Mouse (Mus musculus) embryonic facial prominence, embryonic 15.5 days (tissue): ENCODE data around the gene Siva1. TPM values are rescaled to one million over a fixed set of nuclear protein-coding genes. Genes with fewer than 3 reads are reported as not detected.
A peak's percentile ranks its signal among the peaks of the same experiment; 100 is the strongest.

ENCODE experiments used
- ATAC-seq: fragments of 200-750 bp; cut with Nextera tagmentation; 2 replicates; pipeline ENCODE4 v1.8.0; 2017; ENCODE audit warnings: low read depth, moderate TSS enrichment; ENCODE audit not compliant: insufficient number of reproducible peaks, low FRiP score, low TSS enrichment
- H3K27ac ChIP-seq: fragments of 300-500 bp; sonication (generic); replicated peaks from 2 replicates; pipeline ENCODE4 v1.5.1; 2015; ENCODE audit warnings: mild to moderate bottlenecking, inconsistent platforms
- H3K27me3 ChIP-seq: fragments of 300-500 bp; sonication (generic); 2 replicates; pipeline ENCODE4 v1.6.1; 2015; ENCODE audit warnings: inconsistent platforms
- H3K36me3 ChIP-seq: fragments of 300-500 bp; sonication (generic); 2 replicates; pipeline ENCODE4 v1.6.1; 2015; ENCODE audit warnings: mild to moderate bottlenecking, inconsistent platforms
- H3K4me1 ChIP-seq: fragments of 300-500 bp; sonication (generic); 2 replicates; pipeline ENCODE4 v1.6.1; 2015; ENCODE audit warnings: inconsistent platforms
- H3K4me2 ChIP-seq: fragments of 300-500 bp; sonication (generic); replicated peaks from 2 replicates; pipeline ENCODE4 v1.6.1; 2015; ENCODE audit warnings: mild to moderate bottlenecking, inconsistent platforms
- H3K4me3 ChIP-seq: fragments of 300-500 bp; sonication (generic); replicated peaks from 2 replicates; pipeline ENCODE4 v1.5.1; 2015; ENCODE audit warnings: mild to moderate bottlenecking, inconsistent platforms
- H3K9ac ChIP-seq: fragments of 300-500 bp; sonication (generic); 2 replicates; pipeline ENCODE4 v1.6.1; 2015; ENCODE audit warnings: inconsistent platforms
- H3K9me3 ChIP-seq: fragments of 300-500 bp; sonication (generic); replicated peaks from 2 replicates; pipeline ENCODE4 v1.6.1; 2016; ENCODE audit warnings: inconsistent platforms
- WGBS: fragments of 180-500 bp; shearing (Covaris S2); methylation state at CpG from one replicate; pipeline ENCODE4 v1.1.7; 2015; 5-methylcytosine and 5-hydroxymethylcytosine counted together
- polyA plus RNA-seq: library from polyadenylated mRNA; unstranded; fragments of >200 nt; fragmentation: Nextera tagmentation; extraction: Ambion mirVana; gene quantifications from 2 replicates; pipeline ENCODE4 v1.2.1, GENCODE M21; 2015

The Siva1 gene
- polyA plus RNA-seq, 1 experiment from 2014 or later: 196 TPM

GRCm38 (mm10) chr12:112605766-112606165, 38.7 kb upstream of the Siva1 start:
- no peak for ATAC-seq
- Histone ChIP-seq H3K4me2 (no peak overlapping the region), H3K4me3 (no peak overlapping the region), H3K9ac (no peak overlapping the region), H3K4me1 (peaks cover 8% of the 10 kb centered on the region), H3K27ac (no peak overlapping the region), H3K27me3 (no peaks in the 10 kb centered on the region), H3K9me3 (no peaks in the 10 kb centered on the region), H3K36me3 (peaks cover 37% of the 10 kb centered on the region)
- 45% methylated on average over 6 of the region's 6 CpGs for whole genome bisulfite sequencing

- no peaks in the 10 kb centered on the region for H3K27me3 ChIP-seq
- ATAC-seq: no peak
- peaks cover 34% of the 10 kb centered on the region for H3K36me3 ChIP-seq
- H3K4me1 ChIP-seq: peaks cover 8% of the 10 kb centered on the region
- H3K9me3 ChIP-seq: no peaks in the 10 kb centered on the region
- no peak overlapping the region for H3K27ac ChIP-seq
- 63% methylated on average over 6 of the region's 6 CpGs for WGBS
- no peak overlapping the region for H3K9ac ChIP-seq
- no peak overlapping the region for H3K4me3 ChIP-seq
- H3K4me2 ChIP-seq: no peak overlapping the region
Measured at GRCm38 (mm10) chr12:112606998-112607397, 37.5 kb upstream of the Siva1 start.

- no peak for ATAC-seq
- Histone ChIP-seq H3K4me2 (no peak overlapping the region), H3K27me3 (no peaks in the 10 kb centered on the region), H3K9ac (no peak overlapping the region), H3K36me3 (peaks cover 25% of the 10 kb centered on the region; the same call in 1 of the 2 replicates), H3K4me1 (peaks cover 8% of the 10 kb centered on the region), H3K9me3 (no peaks in the 10 kb centered on the region), H3K4me3 (no peak overlapping the region), H3K27ac (no peak overlapping the region)
- WGBS: 85% methylated on average over 10 of the region's 10 CpGs
Measured at GRCm38 (mm10) chr12:112609031-112609430, 35.4 kb upstream of the Siva1 start.

GRCm38 (mm10) chr12:112616668-112617067, 27.8 kb upstream of the Siva1 start:
- Histone ChIP-seq H3K36me3 (peaks cover 8% of the 10 kb centered on the region; the same call in 1 of the 2 replicates), H3K27ac (no peak overlapping the region), H3K4me2 (no peak overlapping the region), H3K9ac (no peak overlapping the region), H3K4me3 (no peak overlapping the region), H3K4me1 (peaks cover 35% of the 10 kb centered on the region), H3K27me3 (peaks cover 21% of the 10 kb centered on the region), H3K9me3 (no peaks in the 10 kb centered on the region)
- WGBS: 49% methylated on average over 9 of the region's 9 CpGs
- ATAC-seq: no peak

- Histone ChIP-seq H3K4me2 (no peak overlapping the region), H3K4me1 (peaks cover 35% of the 10 kb centered on the region), H3K36me3 (peaks cover 3% of the 10 kb centered on the region; the same call in 1 of the 2 replicates), H3K9me3 (no peaks in the 10 kb centered on the region), H3K4me3 (no peak overlapping the region), H3K27ac (no peak overlapping the region), H3K27me3 (peaks cover 26% of the 10 kb centered on the region), H3K9ac (no peak overlapping the region)
- no peak for ATAC-seq
- 73% methylated on average over 11 of the region's 11 CpGs for WGBS
Measured at GRCm38 (mm10) chr12:112617184-112617583, 27.3 kb upstream of the Siva1 start.

GRCm38 (mm10) chr12:112617898-112618380, 26.5 kb upstream of the Siva1 start:
- Histone ChIP-seq H3K4me2 (0 out of 2 replicates have a peak overlapping the region, but pooled peaks have one; percentile 12), H3K27me3 (peaks cover 26% of the 10 kb centered on the region)

GRCm38 (mm10) chr12:112618981-112619685, 25.3 kb upstream of the Siva1 start:
- H3K27ac ChIP-seq: no peak overlapping the region; the same call in 1 of the 2 replicates
- peaks cover 35% of the 10 kb centered on the region for H3K4me1 ChIP-seq
- H3K4me2 ChIP-seq: peak overlapping the region; percentile 82
- H3K9ac ChIP-seq: no peak overlapping the region
- peak overlapping the region; percentile 45 for H3K4me3 ChIP-seq
- 27% methylated on average over 13 of the region's 13 CpGs for WGBS
- H3K36me3 ChIP-seq: no peaks in the 10 kb centered on the region
- ATAC-seq: no peak
- H3K9me3 ChIP-seq: no peaks in the 10 kb centered on the region
- H3K27me3 ChIP-seq: peaks cover 26% of the 10 kb centered on the region

More at GRCm38 (mm10) chr12:112617898-112618380, 26.5 kb upstream of the Siva1 start:
- Histone ChIP-seq H3K4me1 (peaks cover 35% of the 10 kb centered on the region), H3K4me3 (no peak overlapping the region), H3K27ac (no peak overlapping the region), H3K9me3 (no peaks in the 10 kb centered on the region), H3K9ac (no peak overlapping the region), H3K36me3 (no peaks in the 10 kb centered on the region)
- 12% methylated on average over 8 of the region's 8 CpGs for WGBS
- peak; percentile 63 for ATAC-seq

- Histone ChIP-seq H3K36me3 (no peaks in the 10 kb centered on the region), H3K9ac (peak within 1 kb of the TSS; percentile 26; the same call in 1 of the 2 replicates), H3K9me3 (no peaks in the 10 kb centered on the region), H3K27ac (no peak within 1 kb of the TSS; the same call in 1 of the 2 replicates), H3K4me3 (peak within 1 kb of the TSS; percentile 45), H3K27me3 (peaks cover 26% of the 10 kb centered on the region), H3K4me1 (peaks cover 35% of the 10 kb centered on the region), H3K4me2 (peak within 1 kb of the TSS; percentile 82)
- WGBS: under 1% methylated on average over 56 of the region's 56 CpGs
- peak; percentile 35; the same call in 1 of the 2 replicates for ATAC-seq
Measured at GRCm38 (mm10) chr12:112619686-112620353, 24.7 kb upstream of the Siva1 start, which contains the start of gene Adssl1. Gene Adssl1 (plus strand): TSS chr12:112620045.

GRCm38 (mm10) chr12:112620354-112621061, 24.0 kb upstream of the Siva1 start:
- H3K4me3 ChIP-seq: peak overlapping the region; percentile 45
- H3K4me1 ChIP-seq: peaks cover 35% of the 10 kb centered on the region
- H3K9me3 ChIP-seq: no peaks in the 10 kb centered on the region
- H3K4me2 ChIP-seq: peak overlapping the region; percentile 82
- no peaks in the 10 kb centered on the region for H3K36me3 ChIP-seq
- H3K27ac ChIP-seq: no peak overlapping the region
- no peak for ATAC-seq
- 13% methylated on average over 16 of the region's 16 CpGs for WGBS
- H3K27me3 ChIP-seq: peaks cover 26% of the 10 kb centered on the region
- 0 out of 2 replicates have a peak overlapping the region, but pooled peaks have one; percentile 26 for H3K9ac ChIP-seq

GRCm38 (mm10) chr12:112621900-112622299, 22.6 kb upstream of the Siva1 start:
- peaks cover 44% of the 10 kb centered on the region for H3K4me1 ChIP-seq
- no peak overlapping the region for H3K4me2 ChIP-seq
- H3K36me3 ChIP-seq: no peaks in the 10 kb centered on the region
- H3K9me3 ChIP-seq: no peaks in the 10 kb centered on the region
- H3K9ac ChIP-seq: no peak overlapping the region
- WGBS: 84% methylated on average over 3 of the region's 3 CpGs
- no peak overlapping the region for H3K27ac ChIP-seq
- peaks cover 26% of the 10 kb centered on the region for H3K27me3 ChIP-seq
- H3K4me3 ChIP-seq: no peak overlapping the region
- no peak for ATAC-seq

GRCm38 (mm10) chr12:112623742-112624141, 20.7 kb upstream of the Siva1 start:
- H3K4me3 ChIP-seq: no peak overlapping the region
- WGBS: 18% methylated on average over 2 of the region's 2 CpGs
- no peak overlapping the region for H3K27ac ChIP-seq
- no peak for ATAC-seq
- H3K9ac ChIP-seq: no peak overlapping the region
- peaks cover 21% of the 10 kb centered on the region for H3K27me3 ChIP-seq
- H3K9me3 ChIP-seq: no peaks in the 10 kb centered on the region
- H3K4me1 ChIP-seq: peaks cover 37% of the 10 kb centered on the region
- H3K4me2 ChIP-seq: no peak overlapping the region
- no peaks in the 10 kb centered on the region for H3K36me3 ChIP-seq
